Mouse (Mus musculus) left cerebral cortex, adult 8-10 months (tissue): Measurements from ENCODE around the gene Fam234b. TPM values are rescaled to one million over a fixed set of nuclear protein-coding genes. Genes with fewer than 3 reads are reported as not detected.

Experiments
- DNase-seq, 2 experiments: peaks; one replicate each; pipeline ENCODE4 v3.0.0; 2022; ENCODE audit warnings: low spot score in 2 of 2
- total RNA-seq, 4 experiments: library from RNA; stranded (reverse); gene quantifications; 2 replicates each; pipeline ENCODE4 v1.2.4; 2022

Fam234b gene
- total RNA-seq, 4 experiments from 2014 or later, result 149 to 164 (median 160) TPM

DNA sequence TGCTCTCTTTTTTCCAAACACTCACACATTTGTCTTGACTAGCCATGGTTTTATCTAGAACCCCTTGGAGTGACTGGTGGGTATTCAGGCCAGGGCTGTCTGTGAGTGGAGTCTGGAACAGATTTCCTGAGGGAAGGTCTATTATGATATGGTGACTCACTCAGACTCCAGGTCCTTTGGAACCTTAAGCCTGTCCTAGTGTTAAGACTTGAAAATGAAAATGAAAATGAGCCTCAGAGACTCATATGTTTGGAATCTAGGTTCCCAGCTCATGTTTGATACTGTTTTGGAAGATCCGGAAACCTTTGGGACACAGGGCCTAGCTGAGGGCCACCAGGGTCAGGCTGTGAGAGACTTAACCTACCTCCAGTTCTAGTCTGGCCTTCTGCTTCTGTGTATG lies 68.3 kb downstream of the Fam234b start:
- no peak for DNase-seq

DNA sequence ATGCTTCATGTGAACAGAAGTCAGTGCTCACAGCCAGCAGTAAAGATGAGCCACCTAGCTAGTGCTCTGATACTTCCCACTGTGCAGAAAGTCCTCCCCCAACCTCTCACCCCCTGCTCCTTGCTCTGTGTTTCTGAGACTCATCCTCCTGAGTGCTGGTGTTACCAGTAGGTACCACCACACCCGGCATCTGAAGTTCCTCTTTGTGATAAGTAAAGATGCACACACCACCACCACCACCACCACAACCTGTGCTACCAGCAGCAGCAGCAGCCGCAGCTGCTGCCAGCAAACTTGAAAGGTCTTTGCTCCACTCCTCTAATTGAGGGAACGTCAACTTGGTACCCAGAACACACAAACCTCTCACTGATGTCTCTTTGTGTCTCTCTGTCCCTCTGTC lies 69.4 kb downstream of the Fam234b start:
- no peak for DNase-seq

DNA sequence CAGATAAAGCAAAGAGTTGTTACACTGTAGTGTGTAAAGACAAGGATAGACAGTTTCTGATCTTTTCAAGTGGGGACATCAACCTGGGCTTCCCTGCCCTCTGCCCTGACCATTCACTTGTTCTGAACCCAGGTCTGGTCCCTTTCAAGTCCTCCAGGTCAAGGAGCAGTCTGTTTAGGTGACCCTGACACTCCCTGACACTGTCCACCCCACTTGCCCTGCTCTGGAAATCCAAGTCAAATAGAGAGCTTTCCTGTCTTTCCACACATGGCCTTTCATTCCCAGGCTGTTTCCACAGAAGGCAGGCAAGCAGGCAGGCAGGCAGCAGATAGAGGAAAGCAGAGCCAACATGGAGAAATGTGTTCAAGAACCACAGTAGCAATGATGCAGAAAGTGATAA lies 70.6 kb downstream of the Fam234b start:
- no peak for DNase-seq

DNA sequence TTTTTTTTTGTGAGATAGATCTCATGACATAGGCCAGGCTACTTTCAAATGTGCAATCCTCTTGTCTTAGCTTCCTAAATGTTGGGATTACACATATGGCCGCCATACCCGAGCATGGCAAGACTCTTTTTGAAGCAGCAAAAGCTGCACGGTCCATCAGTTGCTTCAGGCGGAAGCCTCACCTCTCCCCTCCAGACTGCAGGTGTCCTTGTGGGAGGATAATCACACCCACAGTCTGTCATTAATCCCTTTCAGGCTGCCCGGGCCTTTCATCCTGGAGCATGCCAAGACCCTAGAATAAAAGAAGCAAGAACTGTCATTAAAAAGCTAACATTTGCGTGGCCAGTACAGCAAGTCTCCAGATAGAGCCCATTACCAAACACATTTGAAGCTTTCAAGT lies 71.8 kb downstream of the Fam234b start:
- no peak for DNase-seq

DNA sequence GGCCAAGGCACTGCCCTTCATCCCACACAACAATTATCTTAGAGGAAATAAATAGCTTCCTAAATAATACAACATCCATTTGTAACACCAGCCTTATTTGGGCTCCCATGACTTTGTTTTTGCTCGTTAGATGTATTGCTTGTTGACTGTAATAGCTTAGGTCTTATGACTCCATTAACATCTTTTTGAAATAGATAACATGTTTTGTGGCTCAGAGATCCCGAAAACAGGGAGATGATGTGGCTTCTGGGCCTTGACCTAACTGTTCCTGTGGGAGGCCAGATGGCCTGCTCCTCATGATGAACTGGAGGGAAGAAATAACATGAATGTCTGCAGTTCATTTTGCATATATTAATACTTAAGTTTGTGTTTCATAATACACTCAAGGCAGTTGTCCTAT lies 74.0 kb downstream of the Fam234b start:
- no peak for DNase-seq

DNA sequence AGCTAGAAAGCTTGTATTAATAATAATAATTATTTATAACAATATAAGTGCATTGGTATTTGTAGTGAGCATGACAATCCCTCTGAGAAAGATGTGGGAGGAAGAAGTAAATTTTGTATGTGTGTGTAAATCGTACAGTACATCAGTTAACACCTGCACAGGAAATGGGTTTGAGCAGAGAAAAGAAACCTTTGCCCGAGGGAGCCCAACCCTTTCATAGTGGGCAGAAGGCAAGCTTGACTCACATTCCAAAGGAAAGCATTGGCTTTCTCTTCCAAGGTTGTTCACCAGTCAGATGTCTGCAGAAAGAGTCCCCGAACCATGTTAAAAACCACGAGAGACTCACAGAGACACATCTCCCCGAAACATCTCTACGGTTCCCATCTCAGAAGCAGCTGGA lies 75.3 kb downstream of the Fam234b start:
- no peak for DNase-seq

DNA sequence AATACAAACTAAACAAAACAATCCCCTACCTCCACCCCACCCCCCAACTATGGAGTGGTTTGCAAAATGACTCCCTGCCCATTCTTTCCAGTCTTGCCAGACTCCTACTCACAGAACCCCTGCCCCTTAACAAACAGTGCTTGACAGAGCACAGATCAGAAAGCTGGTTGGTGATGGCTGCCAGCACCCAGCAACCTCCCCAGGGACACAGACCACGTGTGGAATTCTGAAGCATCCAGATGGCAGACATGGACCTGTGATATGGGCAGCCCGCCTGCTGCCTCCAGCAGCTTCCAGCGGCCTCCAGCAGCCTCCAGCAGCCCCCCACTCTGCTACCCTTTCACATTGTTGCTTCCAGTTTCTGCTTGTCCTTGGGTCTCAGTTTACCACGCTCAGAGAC lies 77.5 kb downstream of the Fam234b start:
- no peak for DNase-seq

DNA sequence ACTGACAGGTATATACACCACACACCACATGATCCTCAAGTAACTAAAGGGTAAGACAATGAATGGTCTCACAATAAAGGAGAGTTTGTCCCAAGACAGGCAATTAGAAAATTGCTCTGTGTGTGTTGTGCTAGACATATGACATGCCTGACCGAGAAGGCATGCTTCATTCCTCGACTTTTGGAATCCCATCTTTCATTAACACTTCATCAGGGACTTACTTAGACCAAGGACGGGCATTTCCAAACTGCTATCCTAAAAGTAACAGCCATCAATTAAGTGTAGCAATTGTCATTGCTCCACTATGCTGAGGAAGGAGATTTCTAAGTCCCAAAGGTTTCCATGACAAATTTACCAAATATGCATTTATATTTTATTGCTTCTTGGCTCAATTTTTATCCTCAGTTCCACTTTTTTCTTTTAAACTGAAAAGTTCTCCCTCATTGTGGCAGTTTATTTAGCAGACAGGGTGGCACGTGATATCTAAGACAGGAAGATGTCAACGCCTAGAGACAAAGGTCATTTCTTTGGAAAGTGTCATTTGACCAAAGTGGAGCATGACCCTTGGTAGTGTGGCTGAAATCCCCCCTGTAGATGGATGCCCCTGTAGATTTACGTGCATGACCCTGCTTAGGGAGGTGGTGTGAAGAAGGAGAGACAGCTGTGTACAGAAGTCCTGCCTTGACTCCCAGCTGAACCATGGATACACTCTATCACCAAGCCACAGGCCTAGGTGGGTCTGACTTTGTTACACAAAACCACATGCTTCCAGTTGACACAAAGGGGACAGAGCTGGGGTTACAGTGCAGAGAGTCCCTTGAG lies 78.9 kb downstream of the Fam234b start:
- DNase-seq, result no peak

DNA sequence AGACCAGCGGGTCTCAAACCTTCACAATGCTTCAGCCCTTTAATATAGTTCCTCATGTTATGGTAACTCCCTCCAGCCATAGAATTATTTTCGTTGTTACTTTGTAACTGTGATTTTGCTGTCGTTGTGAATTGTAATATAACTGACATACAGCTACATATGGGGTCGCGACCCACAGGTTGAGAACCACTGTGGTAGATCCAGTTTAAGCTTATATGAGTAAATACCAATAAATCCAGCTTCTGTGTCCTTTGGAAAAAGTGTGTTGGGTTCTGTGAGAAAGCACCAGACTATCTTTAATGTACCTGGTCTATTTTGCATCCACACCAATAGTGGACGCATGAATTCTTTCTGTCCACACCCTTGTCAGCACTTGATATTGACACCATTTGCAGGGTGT lies 80.5 kb downstream of the Fam234b start:
- DNase-seq, result no peak

DNA sequence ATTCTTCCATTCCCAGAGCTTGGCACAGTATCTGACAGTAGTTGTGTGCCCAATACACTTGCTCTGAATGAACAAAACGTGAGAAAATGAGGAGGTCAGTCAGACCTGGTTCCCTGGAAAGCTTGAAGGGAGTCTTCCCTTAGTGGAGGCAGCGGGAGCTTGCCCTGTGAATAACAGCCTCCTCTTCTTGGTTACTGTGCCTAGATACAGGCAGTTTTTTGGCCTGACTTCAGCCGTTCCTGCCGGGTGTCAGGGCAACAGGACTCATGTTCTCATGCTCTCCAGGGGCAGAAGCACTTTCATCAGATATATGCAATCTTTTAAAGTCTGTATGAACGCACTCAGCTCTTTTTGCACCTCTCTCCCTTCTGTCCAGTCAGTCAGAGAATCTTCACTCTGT lies 81.5 kb downstream of the Fam234b start:
- DNase-seq, result no peak

DNA sequence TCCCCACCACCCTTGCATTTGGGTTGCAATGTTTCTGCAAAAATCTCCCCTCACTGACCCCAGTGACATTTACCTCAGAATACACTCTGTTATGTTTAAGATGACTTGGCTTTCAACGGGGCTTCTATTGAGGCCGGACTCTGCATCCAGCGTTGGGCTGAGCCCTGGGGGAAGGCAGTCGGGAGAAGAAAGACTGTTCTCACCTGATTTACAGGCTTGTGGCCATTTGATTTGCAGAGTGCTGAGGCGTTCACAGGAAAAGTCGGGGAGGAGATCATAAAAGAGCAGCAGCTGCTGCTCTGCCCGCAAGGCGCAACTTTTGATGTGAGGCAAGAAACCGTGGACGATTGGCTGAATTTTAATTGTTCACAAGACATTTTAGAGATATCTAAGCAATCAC lies 82.1 kb downstream of the Fam234b start:
- DNase-seq, result no peak

DNA sequence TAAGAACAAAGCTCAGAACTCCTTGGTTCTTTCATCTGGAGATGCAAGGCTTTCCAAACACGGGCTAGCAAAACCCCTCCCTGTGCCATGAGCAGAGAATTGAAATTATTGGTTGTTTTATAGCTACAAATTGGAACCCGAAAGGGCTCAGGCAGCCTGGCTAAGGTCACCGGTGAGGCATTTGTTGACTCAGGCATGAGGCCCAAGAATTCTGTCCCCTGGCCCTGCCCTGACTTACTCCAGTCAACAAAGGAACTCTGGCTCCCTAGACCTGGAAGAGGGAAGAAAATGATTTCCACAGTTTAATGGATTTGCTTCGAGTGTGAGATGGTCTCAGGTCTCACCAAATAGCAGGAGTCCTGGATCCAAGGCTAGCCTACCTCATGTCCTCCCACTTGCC lies 94.6 kb downstream of the Fam234b start:
- no peak for DNase-seq

DNA sequence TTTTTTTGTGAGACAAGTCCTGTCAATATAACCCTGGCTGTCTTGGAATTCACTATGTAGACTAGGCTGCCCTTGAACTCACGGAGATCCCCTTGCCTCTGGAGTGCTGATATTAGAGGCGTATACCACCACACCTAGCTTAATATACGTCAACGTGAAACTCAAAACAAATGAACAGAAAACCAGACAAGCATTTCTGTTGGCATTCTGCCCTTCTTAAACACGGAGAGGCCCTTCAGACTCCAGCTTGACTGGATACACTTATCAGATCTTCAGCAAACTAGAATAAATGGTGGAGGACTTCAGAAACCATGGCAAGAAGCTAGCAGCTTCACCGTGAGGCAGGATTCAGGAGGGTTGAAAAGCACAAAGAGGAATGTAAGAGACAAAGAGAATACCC lies 96.4 kb downstream of the Fam234b start:
- no peak for DNase-seq

Other genes with a start within 250 kb of the Fam234b start
- 1 to 10 TPM; 3.8 to 4.8 (median 3.9) TPM for gene Apold1, start 216.3 kb upstream of the Fam234b start, total RNA-seq
- 10 to 100 TPM; 54.2 to 60.6 (median 56.4) TPM for gene Ddx47, start 186.4 kb upstream of the Fam234b start, total RNA-seq
- under 1 TPM in 3 of 4 experiments, not detected in 1; 0.17 to 0.35 (median 0.21) TPM for gene Gprc5a, start 132.3 kb upstream of the Fam234b start, total RNA-seq
- under 1 TPM in 1 of 4 experiments, not detected in 3; 0.28 TPM for gene Gprc5d, start 79.7 kb upstream of the Fam234b start, total RNA-seq
- 10 to 100 TPM; 48.6 to 60.9 (median 56.7) TPM for gene Hebp1, start within 50 bp of the Fam234b start, total RNA-seq
- not detected for gene Gsg1, start 56.4 kb downstream of the Fam234b start, total RNA-seq
- gene Pbp2, start 112.4 kb downstream of the Fam234b start, total RNA-seq, result under 1 TPM in 1 of 4 experiments, not detected in 3; 0.48 TPM
- gene Emp1, start 164.6 kb downstream of the Fam234b start, total RNA-seq, result 1 to 10 TPM; 1.6 to 1.9 (median 1.7) TPM